Mouse (Mus musculus): ENCODE results near the gene Kcnj1. TPM values are rescaled to one million over a fixed set of nuclear protein-coding genes. Genes with fewer than 3 reads are reported as not detected.

The Kcnj1 gene
- polyA plus RNA-seq, 1 experiment: not detected

DNA sequence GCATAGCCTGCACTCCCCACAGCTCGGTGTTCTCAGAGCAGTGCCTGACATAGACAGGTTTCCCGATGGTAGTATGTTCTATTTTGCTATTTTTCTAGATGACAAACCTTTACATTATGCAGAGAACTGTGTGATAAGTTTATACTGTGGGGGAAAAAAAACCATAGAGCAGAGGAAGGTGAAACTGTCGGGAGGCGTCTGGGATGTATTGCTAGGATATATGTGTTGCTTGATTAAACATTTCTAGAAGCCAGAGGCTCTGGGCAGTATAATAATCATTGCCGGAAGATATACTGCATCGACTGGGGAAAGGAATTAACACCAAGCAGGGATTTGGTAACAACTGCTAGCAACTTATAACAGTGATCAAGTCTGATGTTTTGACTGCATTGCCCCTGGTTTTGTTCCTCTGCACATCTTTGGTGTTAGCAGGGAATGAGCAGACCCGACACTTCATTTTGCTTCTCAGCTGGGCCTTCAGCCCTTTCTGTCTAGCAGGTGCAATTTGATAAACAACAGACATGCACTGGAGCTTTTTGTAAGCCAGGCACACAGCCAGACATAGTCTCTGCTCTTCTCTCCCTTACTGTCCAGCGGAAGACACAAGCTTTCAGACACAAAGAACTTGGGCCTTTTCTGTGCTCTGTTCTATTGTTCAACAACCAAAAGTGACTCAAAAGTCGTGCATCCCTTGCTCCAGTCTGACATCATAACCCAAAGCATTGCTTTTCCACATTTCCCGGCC is 40.7 kb downstream of the Kcnj1 start:
- 71% methylated on average over 10 of the region's 10 CpGs for WGBS
- no peaks in the 10 kb centered on the region; the same call in 1 of the 2 replicates for H3K27me3 ChIP-seq (ENCODE audit: control insufficient read depth, insufficient read depth, low read length)
- no peak for TF ChIP-seq POLR2A (IDR thresholded peaks at IDR 0.05; ENCODE audit: borderline replicate concordance, insufficient read depth, low read length)
- no peak for TF ChIP-seq CTCF (IDR thresholded peaks at IDR 0.05; ENCODE audit: borderline replicate concordance, insufficient read depth, low read depth, low read length)
- DNase-seq: no peak
- H3K4me3 ChIP-seq (replicated peaks; ENCODE audit: insufficient read depth, low read depth, low read length): no peak overlapping the region
- no peaks in the 10 kb centered on the region for H3K4me1 ChIP-seq (ENCODE audit: control insufficient read depth, insufficient read depth, low read length)
- no peak overlapping the region for H3K27ac ChIP-seq (ENCODE audit: insufficient read depth, low read length)

DNA sequence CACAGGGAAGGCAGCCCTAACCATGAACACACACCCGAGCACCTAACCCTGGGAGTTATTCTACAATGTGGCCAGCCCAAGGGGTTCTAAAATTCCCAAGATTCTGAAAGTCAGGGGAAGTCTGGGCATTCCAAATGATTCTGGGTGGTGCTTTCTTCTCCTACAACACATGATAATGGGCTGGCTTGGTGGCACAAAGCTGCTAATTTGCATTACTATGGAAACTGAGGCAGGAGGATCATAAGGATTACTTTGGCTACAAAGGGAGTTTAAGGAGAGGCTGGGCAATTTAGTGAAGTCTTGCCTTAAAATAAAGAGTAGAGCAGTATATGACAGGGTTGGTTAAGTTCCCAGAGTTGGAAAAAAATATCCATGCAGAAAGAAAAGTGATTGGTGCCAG is 42.7 kb downstream of the Kcnj1 start:
- TF ChIP-seq POLR2A (IDR thresholded peaks at IDR 0.05; ENCODE audit: borderline replicate concordance, insufficient read depth, low read length) (no peak), CTCF (IDR thresholded peaks at IDR 0.05; ENCODE audit: borderline replicate concordance, insufficient read depth, low read depth, low read length) (no peak)
- no peak for DNase-seq
- WGBS: 69% methylated on average over 1 of the region's 1 CpGs
- Histone ChIP-seq H3K27me3 (ENCODE audit: control insufficient read depth, insufficient read depth, low read length) (no peaks in the 10 kb centered on the region; the same call in 1 of the 2 replicates), H3K4me3 (replicated peaks; ENCODE audit: insufficient read depth, low read depth, low read length) (no peak overlapping the region), H3K27ac (ENCODE audit: insufficient read depth, low read length) (no peak overlapping the region), H3K4me1 (ENCODE audit: control insufficient read depth, insufficient read depth, low read length) (no peaks in the 10 kb centered on the region)

DNA sequence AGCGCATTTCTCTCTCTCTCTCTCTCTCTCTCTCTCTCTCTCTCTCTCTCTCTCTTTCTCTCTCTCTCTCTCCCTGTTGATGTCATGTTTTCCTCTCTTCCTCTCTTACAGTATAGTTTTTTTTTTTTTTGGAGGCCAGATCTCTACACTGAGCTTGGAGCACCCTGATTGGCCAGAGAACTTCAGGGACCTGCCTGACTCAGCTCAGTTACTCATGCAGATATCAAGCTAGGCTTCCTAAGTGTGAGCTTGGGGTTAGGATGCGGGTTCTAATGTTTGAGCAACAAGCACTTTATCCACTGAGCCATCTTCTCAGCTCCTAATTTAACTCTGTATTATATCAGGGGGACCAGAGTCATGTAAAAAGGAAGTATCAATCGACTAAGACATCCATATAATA is 43.7 kb downstream of the Kcnj1 start:
- WGBS: 94% methylated on average over 3 of the region's 3 CpGs
- TF ChIP-seq CTCF (IDR thresholded peaks at IDR 0.05; ENCODE audit: borderline replicate concordance, insufficient read depth, low read depth, low read length) (no peak), POLR2A (IDR thresholded peaks at IDR 0.05; ENCODE audit: borderline replicate concordance, insufficient read depth, low read length) (no peak)
- Histone ChIP-seq H3K27ac (ENCODE audit: insufficient read depth, low read length) (no peak overlapping the region), H3K4me3 (replicated peaks; ENCODE audit: insufficient read depth, low read depth, low read length) (no peak overlapping the region), H3K4me1 (ENCODE audit: control insufficient read depth, insufficient read depth, low read length) (no peaks in the 10 kb centered on the region), H3K27me3 (ENCODE audit: control insufficient read depth, insufficient read depth, low read length) (no peaks in the 10 kb centered on the region; the same call in 1 of the 2 replicates)
- no peak for DNase-seq

DNA sequence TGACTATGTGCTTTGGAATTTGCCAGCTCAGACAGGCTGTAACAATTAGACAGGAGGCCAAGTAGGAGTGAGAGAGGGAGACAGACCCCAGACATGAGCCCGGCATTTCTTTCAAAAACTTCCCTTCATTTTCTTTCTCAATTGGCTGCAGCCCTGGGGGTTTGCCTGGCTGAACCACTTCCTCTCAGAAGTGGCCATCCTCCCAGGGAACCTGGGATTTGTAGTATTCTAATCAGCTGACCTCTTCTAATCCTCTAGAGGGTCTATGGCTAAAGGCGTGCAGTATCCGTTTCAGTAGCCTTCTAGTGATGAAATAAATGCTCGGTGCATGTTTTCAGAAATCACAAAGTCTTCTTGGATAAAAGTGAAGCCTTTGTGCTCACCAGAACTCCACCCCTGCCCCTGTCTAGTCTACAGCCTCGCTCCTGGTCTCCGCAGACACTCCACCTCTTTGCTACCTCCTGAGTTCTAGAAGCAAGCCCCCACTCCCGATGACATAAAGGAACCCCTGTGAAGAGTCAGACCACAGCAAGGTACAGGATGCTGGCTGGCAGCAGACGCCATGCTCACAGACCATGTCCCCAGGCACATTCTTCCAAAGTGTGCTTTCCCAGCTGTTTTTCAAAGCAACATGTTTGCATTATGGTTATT is 45.3 kb downstream of the Kcnj1 start:
- WGBS: 45% methylated on average over 8 of the region's 8 CpGs
- no peak for TF ChIP-seq CTCF (IDR thresholded peaks at IDR 0.05; ENCODE audit: borderline replicate concordance, insufficient read depth, low read depth, low read length)
- no peak for TF ChIP-seq POLR2A (IDR thresholded peaks at IDR 0.05; ENCODE audit: borderline replicate concordance, insufficient read depth, low read length)
- no peak for DNase-seq
- Histone ChIP-seq H3K4me3 (replicated peaks; ENCODE audit: insufficient read depth, low read depth, low read length) (no peak overlapping the region), H3K27ac (ENCODE audit: insufficient read depth, low read length) (no peak overlapping the region), H3K4me1 (ENCODE audit: control insufficient read depth, insufficient read depth, low read length) (no peaks in the 10 kb centered on the region), H3K27me3 (ENCODE audit: control insufficient read depth, insufficient read depth, low read length) (no peaks in the 10 kb centered on the region; the same call in 1 of the 2 replicates)

DNA sequence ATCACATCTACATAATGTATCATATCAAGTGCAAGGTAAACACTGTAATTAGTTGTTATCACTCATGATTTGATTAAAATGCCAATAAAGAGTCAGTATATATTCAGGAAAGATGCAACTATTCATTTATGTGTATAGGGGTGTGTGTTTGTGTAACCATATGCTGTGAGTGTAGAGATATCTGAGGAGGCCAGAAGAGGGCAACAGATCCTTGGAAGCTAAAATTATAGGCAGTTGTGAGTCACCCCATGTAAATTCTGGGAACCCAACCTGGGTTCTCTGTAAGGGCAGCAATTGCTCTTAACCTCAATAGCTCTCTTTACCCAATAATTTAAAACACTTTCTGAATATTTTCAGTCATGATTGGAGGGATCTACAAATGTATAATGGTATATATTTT is 48.4 kb downstream of the Kcnj1 start:
- H3K4me1 ChIP-seq (ENCODE audit: control insufficient read depth, insufficient read depth, low read length): no peaks in the 10 kb centered on the region
- no peak for DNase-seq
- H3K27me3 ChIP-seq (ENCODE audit: control insufficient read depth, insufficient read depth, low read length): no peaks in the 10 kb centered on the region; the same call in 1 of the 2 replicates
- no peak overlapping the region for H3K27ac ChIP-seq (ENCODE audit: insufficient read depth, low read length)
- H3K4me3 ChIP-seq (replicated peaks; ENCODE audit: insufficient read depth, low read depth, low read length): no peak overlapping the region
- TF ChIP-seq CTCF (IDR thresholded peaks at IDR 0.05; ENCODE audit: borderline replicate concordance, insufficient read depth, low read depth, low read length): no peak
- no peak for TF ChIP-seq POLR2A (IDR thresholded peaks at IDR 0.05; ENCODE audit: borderline replicate concordance, insufficient read depth, low read length)

DNA sequence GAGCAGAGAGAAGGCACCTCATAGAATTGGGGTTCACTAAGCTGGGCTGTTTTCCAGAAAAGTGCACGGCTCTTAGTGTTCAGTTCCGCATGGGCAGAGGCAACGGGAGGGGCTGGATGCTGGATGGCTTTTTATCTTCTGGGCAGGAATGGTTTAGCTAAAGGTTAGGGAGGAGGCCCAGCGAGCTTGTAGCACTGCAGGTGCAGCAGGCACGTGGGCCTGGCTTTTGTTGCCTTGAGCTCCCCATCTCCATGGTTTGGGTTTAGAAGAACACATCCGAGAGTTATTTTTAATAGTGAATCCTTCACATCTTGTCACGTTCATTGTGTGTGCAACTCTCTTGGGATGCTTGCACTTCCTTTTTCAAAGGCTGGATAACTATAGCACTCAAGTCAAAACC is 53.0 kb downstream of the Kcnj1 start:
- 62% methylated on average over 7 of the region's 7 CpGs for WGBS
- H3K4me1 ChIP-seq (ENCODE audit: control insufficient read depth, insufficient read depth, low read length): no peaks in the 10 kb centered on the region
- no peaks in the 10 kb centered on the region for H3K27me3 ChIP-seq (ENCODE audit: control insufficient read depth, insufficient read depth, low read length)
- TF ChIP-seq CTCF (IDR thresholded peaks at IDR 0.05; ENCODE audit: borderline replicate concordance, insufficient read depth, low read depth, low read length) (no peak), POLR2A (IDR thresholded peaks at IDR 0.05; ENCODE audit: borderline replicate concordance, insufficient read depth, low read length) (no peak)
- H3K27ac ChIP-seq (ENCODE audit: insufficient read depth, low read length): no peak overlapping the region
- no peak overlapping the region for H3K4me3 ChIP-seq (replicated peaks; ENCODE audit: insufficient read depth, low read depth, low read length)
- no peak for DNase-seq

DNA sequence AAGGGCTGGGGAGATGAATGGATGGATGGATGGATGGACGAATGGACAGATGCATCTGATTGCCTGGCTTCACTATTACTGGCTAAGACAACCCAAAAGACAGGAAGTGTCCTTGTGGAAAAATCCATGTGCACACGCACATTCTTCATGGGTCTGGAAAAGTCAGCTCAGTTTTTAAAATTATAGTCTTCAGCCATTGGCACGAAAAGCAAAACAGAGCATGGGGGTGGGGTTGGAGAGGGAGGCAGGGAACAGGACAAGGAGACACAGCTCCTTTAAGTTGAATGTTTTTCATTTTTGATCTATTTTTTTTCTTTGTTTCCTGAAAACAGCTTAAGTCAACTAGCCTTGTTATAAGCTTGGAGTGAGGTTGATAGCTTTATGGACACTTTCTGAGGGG is 58.8 kb downstream of the Kcnj1 start:
- H3K4me1 ChIP-seq (ENCODE audit: control insufficient read depth, insufficient read depth, low read length): no peaks in the 10 kb centered on the region
- no peak for DNase-seq
- no peak overlapping the region for H3K4me3 ChIP-seq (replicated peaks; ENCODE audit: insufficient read depth, low read depth, low read length)
- H3K27ac ChIP-seq (ENCODE audit: insufficient read depth, low read length): no peak overlapping the region
- TF ChIP-seq CTCF (IDR thresholded peaks at IDR 0.05; ENCODE audit: borderline replicate concordance, insufficient read depth, low read depth, low read length): no peak
- 93% methylated on average over 3 of the region's 3 CpGs for WGBS
- no peaks in the 10 kb centered on the region for H3K27me3 ChIP-seq (ENCODE audit: control insufficient read depth, insufficient read depth, low read length)

Data from cerebellum, adult 2 months (tissue).